Mouse (Mus musculus) hindbrain, embryonic 14.5 days (tissue): ENCODE results near the gene Zfp292. TPM values are rescaled to one million over a fixed set of nuclear protein-coding genes. Genes with fewer than 3 reads are reported as not detected.

Source experiments
- ATAC-seq: fragments of 200-750 bp; cut with Nextera tagmentation; 2 replicates; pipeline ENCODE4 v1.8.0; 2017; ENCODE audit warnings: moderate number of reproducible peaks, mild to moderate bottlenecking, moderate TSS enrichment, moderate library complexity; ENCODE audit not compliant: low FRiP score
- DNase-seq: peaks from one replicate; pipeline ENCODE4 v3.0.0-alpha.2; 2015; ENCODE audit warnings: low spot score
- H3K27ac ChIP-seq: fragments of 300-500 bp; sonication (generic); 2 replicates; pipeline ENCODE4 v1.5.1; 2014; ENCODE audit warnings: mild to moderate bottlenecking, moderate library complexity
- H3K27me3 ChIP-seq: fragments of 300-500 bp; sonication (generic); 2 replicates; pipeline ENCODE4 v1.6.1; 2014; ENCODE audit warnings: mild to moderate bottlenecking, low read length, mixed read lengths; ENCODE audit not compliant: control insufficient read depth, insufficient read depth
- H3K36me3 ChIP-seq: fragments of 300-500 bp; sonication (generic); replicated peaks from 2 replicates; pipeline ENCODE4 v1.6.1; 2014; ENCODE audit not compliant: control insufficient read depth, insufficient read depth
- H3K4me1 ChIP-seq: fragments of 300-500 bp; sonication (generic); replicated peaks from 2 replicates; pipeline ENCODE4 v1.6.1; 2014; ENCODE audit warnings: antibody characterized with exemption, low read length, mixed read lengths; ENCODE audit not compliant: control insufficient read depth, insufficient read depth
- H3K4me2 ChIP-seq: fragments of 300-500 bp; sonication (generic); replicated peaks from 2 replicates; pipeline ENCODE4 v1.6.1; 2014; ENCODE audit warnings: mild to moderate bottlenecking, moderate library complexity
- H3K4me3 ChIP-seq: fragments of 300-500 bp; sonication (generic); replicated peaks from 2 replicates; pipeline ENCODE4 v1.5.1; 2014; ENCODE audit warnings: mild to moderate bottlenecking, low read length
- H3K9ac ChIP-seq: fragments of 300-500 bp; sonication (generic); 2 replicates; pipeline ENCODE4 v1.6.1; 2014
- H3K9me3 ChIP-seq: fragments of 300-500 bp; sonication (generic); 2 replicates; pipeline ENCODE4 v1.6.1; 2016; ENCODE audit warnings: low read length; ENCODE audit not compliant: control insufficient read depth
- WGBS: fragments of 180-500 bp; shearing (Covaris S2); extraction: QIAGEN DNeasy Blood & Tissue Kit; methylation state at CpG from one replicate; pipeline ENCODE4 v1.1.7; 2014; 5-methylcytosine and 5-hydroxymethylcytosine counted together
- polyA plus RNA-seq: library from polyadenylated mRNA; unstranded; fragments of >200 nt; fragmentation: Nextera tagmentation; extraction: Ambion mirVana; gene quantifications from 2 replicates; pipeline ENCODE4 v1.2.1, GENCODE M21; 2014

Gene Zfp292
- polyA plus RNA-seq, 1 experiment from 2014 or later, result 34.8 TPM

- Histone ChIP-seq H3K4me2 (no peak overlapping the region), H3K4me3 (no peak overlapping the region), H3K4me1 (no peaks in the 10 kb centered on the region; the same call in 1 of the 2 replicates), H3K27me3 (no peaks in the 10 kb centered on the region), H3K9ac (no peak overlapping the region), H3K36me3 (peaks cover 15% of the 10 kb centered on the region), H3K27ac (no peak overlapping the region), H3K9me3 (no peaks in the 10 kb centered on the region)
- WGBS, result 88% methylated on average over 3 of the region's 3 CpGs
- DNase-seq (no peak), ATAC-seq (peak; percentile 48; the same call in 1 of the 2 replicates)
Observed at GRCm38 (mm10) chr4:34842826-34843225, 39.9 kb downstream of the Zfp292 start.

- no peak overlapping the region for H3K9ac ChIP-seq
- H3K4me1 ChIP-seq, result no peaks in the 10 kb centered on the region
- H3K27me3 ChIP-seq, result no peaks in the 10 kb centered on the region
- no peak overlapping the region for H3K4me3 ChIP-seq
- H3K9me3 ChIP-seq, result no peaks in the 10 kb centered on the region
- H3K27ac ChIP-seq, result no peak overlapping the region
- H3K4me2 ChIP-seq, result no peak overlapping the region
- no peak for ATAC-seq
- 88% methylated on average over 4 of the region's 4 CpGs for WGBS
- peaks cover 22% of the 10 kb centered on the region for H3K36me3 ChIP-seq
- no peak for DNase-seq
Observed at GRCm38 (mm10) chr4:34831496-34831895, 51.3 kb downstream of the Zfp292 start.

GRCm38 (mm10) chr4:34829456-34829855, 53.3 kb downstream of the Zfp292 start:
- H3K9ac ChIP-seq, result no peak overlapping the region
- H3K4me1 ChIP-seq, result no peaks in the 10 kb centered on the region
- ATAC-seq (no peak), DNase-seq (no peak)
- H3K36me3 ChIP-seq, result peaks cover 14% of the 10 kb centered on the region
- no peak overlapping the region for H3K27ac ChIP-seq
- no peaks in the 10 kb centered on the region for H3K9me3 ChIP-seq
- H3K27me3 ChIP-seq, result no peaks in the 10 kb centered on the region
- no peak overlapping the region for H3K4me3 ChIP-seq
- no peak overlapping the region for H3K4me2 ChIP-seq
- 97% methylated on average over 3 of the region's 3 CpGs for WGBS

- no peak overlapping the region for H3K4me3 ChIP-seq
- H3K27ac ChIP-seq, result no peak overlapping the region
- no peak for DNase-seq
- no peaks in the 10 kb centered on the region for H3K27me3 ChIP-seq
- WGBS, result 89% methylated on average over 1 of the region's 1 CpGs
- H3K4me1 ChIP-seq, result no peaks in the 10 kb centered on the region
- ATAC-seq, result no peak
- H3K4me2 ChIP-seq, result no peak overlapping the region
- H3K9me3 ChIP-seq, result no peaks in the 10 kb centered on the region
- H3K9ac ChIP-seq, result no peak overlapping the region
- H3K36me3 ChIP-seq, result peaks cover 14% of the 10 kb centered on the region
Observed at GRCm38 (mm10) chr4:34823901-34824300, 58.9 kb downstream of the Zfp292 start.

- 95% methylated on average over 4 of the region's 4 CpGs for WGBS
- H3K9me3 ChIP-seq, result no peaks in the 10 kb centered on the region
Observed at GRCm38 (mm10) chr4:34819904-34820303, 62.9 kb downstream of the Zfp292 start.

GRCm38 (mm10) chr4:34801166-34802034, 81.4 kb downstream of the Zfp292 start:
- no peak for DNase-seq
- 0 out of 2 replicates have a peak, but pooled peaks have one; percentile 34 for ATAC-seq
- H3K36me3 ChIP-seq, result peaks cover 30% of the 10 kb centered on the region
- no peak overlapping the region for H3K4me3 ChIP-seq
- H3K4me1 ChIP-seq, result no peaks in the 10 kb centered on the region; the same call in 1 of the 2 replicates
- no peak overlapping the region for H3K27ac ChIP-seq
- H3K9ac ChIP-seq, result no peak overlapping the region
- no peaks in the 10 kb centered on the region for H3K27me3 ChIP-seq
- no peaks in the 10 kb centered on the region for H3K9me3 ChIP-seq
- WGBS, result 82% methylated on average over 14 of the region's 14 CpGs
- no peak overlapping the region for H3K4me2 ChIP-seq

More at GRCm38 (mm10) chr4:34819904-34820303, 62.9 kb downstream of the Zfp292 start:
- ATAC-seq (no peak), DNase-seq (no peak)
- Histone ChIP-seq H3K4me2 (no peak overlapping the region), H3K9ac (no peak overlapping the region), H3K4me3 (no peak overlapping the region), H3K27ac (no peak overlapping the region), H3K4me1 (no peaks in the 10 kb centered on the region), H3K36me3 (peaks cover 45% of the 10 kb centered on the region), H3K27me3 (no peaks in the 10 kb centered on the region)

- no peak for ATAC-seq
- H3K4me1 ChIP-seq, result no peaks in the 10 kb centered on the region; the same call in 1 of the 2 replicates
- WGBS, result 91% methylated on average over 2 of the region's 2 CpGs
Observed at GRCm38 (mm10) chr4:34798005-34798404, 84.8 kb downstream of the Zfp292 start.

GRCm38 (mm10) chr4:34797294-34797983, 85.3 kb downstream of the Zfp292 start:
- Histone ChIP-seq H3K36me3 (0 out of 2 replicates have a peak, but pooled peaks cover 5% of the 10 kb centered on the region), H3K27me3 (no peaks in the 10 kb centered on the region), H3K4me1 (no peaks in the 10 kb centered on the region; the same call in 1 of the 2 replicates), H3K9ac (no peak overlapping the region), H3K4me3 (no peak overlapping the region), H3K4me2 (no peak overlapping the region), H3K27ac (no peak overlapping the region), H3K9me3 (no peaks in the 10 kb centered on the region)
- 85% methylated on average over 8 of the region's 8 CpGs for WGBS
- DNase-seq (no peak), ATAC-seq (no peak)

More at GRCm38 (mm10) chr4:34798005-34798404, 84.8 kb downstream of the Zfp292 start:
- Histone ChIP-seq H3K27me3 (no peaks in the 10 kb centered on the region), H3K27ac (no peak overlapping the region), H3K36me3 (0 out of 2 replicates have a peak, but pooled peaks cover 9% of the 10 kb centered on the region), H3K9ac (no peak overlapping the region), H3K9me3 (no peaks in the 10 kb centered on the region), H3K4me2 (no peak overlapping the region), H3K4me3 (no peak overlapping the region)
- no peak for DNase-seq

GRCm38 (mm10) chr4:34796294-34796693, 86.5 kb downstream of the Zfp292 start:
- peak; percentile 46; the same call in 1 of the 2 replicates for ATAC-seq
- DNase-seq, result no peak
- WGBS, result 67% methylated on average over 5 of the region's 5 CpGs

More at GRCm38 (mm10) chr4:34796294-34796693, 86.5 kb downstream of the Zfp292 start:
- Histone ChIP-seq H3K9ac (no peak overlapping the region), H3K27ac (no peak overlapping the region), H3K27me3 (no peaks in the 10 kb centered on the region), H3K4me2 (no peak overlapping the region), H3K4me1 (no peaks in the 10 kb centered on the region), H3K4me3 (no peak overlapping the region), H3K9me3 (no peaks in the 10 kb centered on the region), H3K36me3 (no peaks in the 10 kb centered on the region)
